Mouse (Mus musculus) right cerebral cortex, postnatal 14 days (tissue): ENCODE data around the gene Gabrg3.
"Not testable (repeated sequence)": the region's sequence is repeated elsewhere in the genome, so short reads cannot be mapped to it uniquely, and the experiment has no call there.

ENCODE experiments used
- DNase-seq: peaks from one replicate; pipeline ENCODE4 v3.0.0; 2022

Gabrg3 gene

DNA sequence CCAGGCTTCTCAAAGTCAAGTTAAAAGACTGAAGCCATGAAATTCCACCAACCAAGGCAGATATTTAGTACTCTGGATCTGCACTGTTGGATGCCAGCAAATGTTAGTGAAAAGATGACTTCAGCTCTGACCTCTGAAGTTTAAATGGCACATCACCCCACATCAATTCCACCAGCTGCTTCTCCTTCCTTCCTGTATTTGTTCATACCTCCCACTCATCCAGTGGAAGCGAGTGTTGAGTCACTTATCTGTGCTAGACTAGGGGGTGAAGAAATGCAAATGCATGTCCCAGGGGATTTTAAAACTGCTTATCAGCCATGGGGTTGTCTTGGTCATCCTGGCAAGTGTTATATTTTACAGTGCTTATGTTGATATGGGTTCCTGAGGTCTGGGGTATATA, 79.7 kb downstream of the Gabrg3 start:
- no peak for DNase-seq

GRCm38 (mm10) chr7:57296639-57297038, 90.3 kb downstream of the Gabrg3 start:
- DNase-seq: no peak

DNA sequence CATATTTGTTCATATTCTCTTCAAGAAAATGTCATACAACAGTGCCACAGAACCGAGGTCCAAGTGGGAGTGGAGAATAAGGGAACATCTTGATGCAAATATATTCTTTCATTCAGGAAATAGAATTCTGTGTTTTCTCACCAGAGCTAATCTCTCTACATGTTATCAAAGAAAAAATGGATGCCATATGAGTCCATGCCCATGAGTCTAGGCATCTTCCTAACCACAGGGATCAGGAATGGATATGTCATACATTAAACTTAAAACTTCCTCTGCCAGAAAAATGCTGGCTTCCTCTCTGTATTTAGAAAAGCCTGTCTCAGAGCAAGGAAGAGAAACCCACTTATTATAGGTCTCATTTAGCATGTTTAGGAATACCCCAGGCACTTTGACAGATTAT, 92.9 kb downstream of the Gabrg3 start:
- no peak for DNase-seq

- no peak for DNase-seq
These were observed 93.4 kb downstream of the Gabrg3 start for GRCm38 (mm10) chr7:57293564-57293963.

- no peak for DNase-seq
These were observed 103.8 kb downstream of the Gabrg3 start for GRCm38 (mm10) chr7:57283186-57283585.

- DNase-seq: no peak
These were observed 108.1 kb downstream of the Gabrg3 start for GRCm38 (mm10) chr7:57278841-57279240.

DNA sequence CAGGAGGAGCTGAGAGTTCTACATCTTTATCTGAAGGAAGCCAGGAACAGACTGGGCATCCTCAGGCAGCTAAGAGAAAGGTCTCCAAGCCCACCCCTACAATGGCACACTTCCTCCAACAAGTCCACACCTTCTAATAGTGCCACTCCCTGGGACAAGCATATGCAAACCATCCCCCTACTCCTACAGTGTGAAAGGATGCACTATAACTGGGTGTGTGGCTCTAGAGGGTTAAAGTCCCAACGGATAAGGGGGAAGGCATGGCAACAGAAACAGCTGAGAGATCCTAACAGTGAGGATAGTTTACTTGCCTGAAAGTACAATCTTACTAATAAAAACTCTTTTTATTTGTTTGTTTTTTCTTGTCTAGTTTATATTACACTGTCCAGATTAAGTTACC, 126.8 kb downstream of the Gabrg3 start:
- no peak for DNase-seq

- no peak for DNase-seq
These were observed 128.0 kb downstream of the Gabrg3 start for GRCm38 (mm10) chr7:57258893-57259574.

DNA sequence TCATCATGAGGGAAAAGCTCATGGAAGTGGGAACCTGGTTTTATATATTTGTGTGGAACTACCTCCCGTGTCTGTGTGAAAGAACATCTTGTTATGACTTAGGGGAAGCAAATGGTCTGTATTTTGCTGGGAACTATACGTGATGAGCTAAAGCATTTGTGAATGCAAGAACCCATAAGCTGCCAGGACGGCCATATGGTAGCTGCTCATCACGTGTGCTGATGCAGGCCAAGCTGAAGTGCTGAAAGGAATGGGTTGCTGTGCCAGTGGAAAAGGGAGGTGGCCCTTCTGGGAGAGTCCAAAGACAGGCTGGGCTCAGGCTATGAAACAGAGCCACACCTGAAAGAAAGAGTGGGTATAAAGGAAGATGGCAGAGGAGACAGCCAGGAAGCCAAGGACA, 143.0 kb downstream of the Gabrg3 start:
- peak; percentile 23 for DNase-seq

DNA sequence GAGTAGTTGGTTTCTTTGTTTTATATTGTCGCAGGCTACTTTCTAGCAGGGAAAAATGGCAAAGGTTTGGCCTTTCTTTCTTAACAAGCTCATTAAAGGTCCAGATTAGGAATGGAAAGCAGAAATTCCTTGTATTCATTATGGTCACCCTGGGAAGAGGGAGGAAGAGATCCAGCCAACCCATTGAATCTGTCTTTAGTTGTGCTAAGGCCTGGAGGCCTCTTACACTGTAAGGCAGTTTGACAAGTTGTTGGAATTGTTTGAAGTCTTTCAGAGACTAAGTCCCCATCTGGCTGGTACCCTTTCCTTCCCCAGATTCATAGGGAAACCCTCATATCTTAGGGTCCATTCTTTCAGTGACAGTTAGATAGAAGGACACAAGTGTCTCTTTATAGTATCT, 172.9 kb downstream of the Gabrg3 start:
- DNase-seq: no peak

DNA sequence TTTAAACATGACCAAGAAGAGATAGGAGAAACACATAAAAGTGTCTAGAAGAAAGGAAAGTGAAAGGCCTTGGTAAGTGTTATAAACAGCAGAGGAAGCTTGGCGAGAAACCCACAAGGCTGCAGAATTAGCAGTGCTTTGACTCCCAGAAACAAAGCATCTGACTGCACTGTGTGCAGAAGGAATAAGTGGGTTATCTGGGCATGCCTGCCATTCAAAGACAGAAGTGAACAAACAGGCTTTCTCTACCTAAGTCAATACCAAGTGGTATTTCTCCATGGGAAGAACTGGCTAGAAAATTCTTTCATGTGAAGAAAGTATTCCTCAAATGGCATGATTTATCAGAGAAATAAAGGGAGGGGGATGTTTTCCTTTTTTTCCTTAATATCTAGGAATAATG, 201.0 kb downstream of the Gabrg3 start:
- no peak for DNase-seq

GRCm38 (mm10) chr7:57175891-57176545, 211.0 kb downstream of the Gabrg3 start:
- not testable (repeated sequence) for DNase-seq

GRCm38 (mm10) chr7:57166931-57167330, 220.1 kb downstream of the Gabrg3 start:
- no peak for DNase-seq

DNA sequence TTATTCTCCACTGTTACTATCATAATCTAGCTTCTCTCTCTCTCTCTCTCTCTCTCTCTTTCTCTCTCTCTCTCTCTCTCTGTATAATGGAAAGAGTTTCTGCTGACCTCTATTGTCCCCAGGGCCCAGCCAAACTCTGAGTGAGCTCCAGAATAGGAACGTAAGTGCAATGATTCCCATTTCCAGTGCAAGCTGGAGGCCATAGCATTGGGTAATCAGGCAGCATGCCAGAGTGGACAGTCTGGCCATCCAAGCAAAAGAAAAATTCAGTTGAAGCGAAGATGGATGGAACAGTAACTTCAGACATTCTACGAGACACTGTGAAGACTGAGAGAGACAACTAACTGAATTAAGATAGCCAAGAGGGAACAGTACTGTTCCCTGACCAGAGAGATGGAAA, 228.8 kb downstream of the Gabrg3 start:
- DNase-seq: no peak

GRCm38 (mm10) chr7:57153743-57154142, 233.2 kb downstream of the Gabrg3 start:
- DNase-seq: no peak

GRCm38 (mm10) chr7:57150768-57151167, 236.2 kb downstream of the Gabrg3 start:
- DNase-seq: no peak

DNA sequence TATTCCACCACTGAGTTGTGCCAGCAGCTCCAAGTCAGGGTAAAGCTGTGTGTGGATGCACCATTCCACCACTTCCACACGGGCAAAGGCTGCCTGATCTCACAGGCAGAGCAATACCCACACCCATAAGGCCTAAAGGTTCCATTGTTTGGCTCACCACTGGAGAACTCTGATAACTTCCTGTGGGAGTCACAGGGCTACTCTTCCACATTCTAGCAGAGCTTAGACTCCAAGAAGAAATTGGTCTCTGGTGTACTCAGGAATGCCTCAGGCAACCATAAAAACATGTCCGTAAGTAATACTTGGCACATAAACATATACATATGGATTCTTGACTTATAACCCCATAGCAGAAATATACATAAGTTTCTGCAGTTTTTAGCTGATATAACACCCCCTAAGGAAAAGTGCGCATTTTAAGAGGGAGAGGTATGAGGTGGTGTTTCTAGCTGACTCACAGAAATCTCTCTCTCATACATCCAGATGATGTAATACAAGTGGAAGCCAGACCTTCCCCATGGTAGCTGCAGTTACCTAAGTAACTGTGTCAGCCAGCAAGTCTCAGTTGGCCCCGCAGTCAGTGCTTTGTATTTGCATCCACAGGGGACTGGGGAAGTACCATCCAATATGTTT, 248.8 kb downstream of the Gabrg3 start:
- no peak for DNase-seq

- no peak for DNase-seq
These were observed 254.0 kb downstream of the Gabrg3 start for GRCm38 (mm10) chr7:57133009-57133408.

DNA sequence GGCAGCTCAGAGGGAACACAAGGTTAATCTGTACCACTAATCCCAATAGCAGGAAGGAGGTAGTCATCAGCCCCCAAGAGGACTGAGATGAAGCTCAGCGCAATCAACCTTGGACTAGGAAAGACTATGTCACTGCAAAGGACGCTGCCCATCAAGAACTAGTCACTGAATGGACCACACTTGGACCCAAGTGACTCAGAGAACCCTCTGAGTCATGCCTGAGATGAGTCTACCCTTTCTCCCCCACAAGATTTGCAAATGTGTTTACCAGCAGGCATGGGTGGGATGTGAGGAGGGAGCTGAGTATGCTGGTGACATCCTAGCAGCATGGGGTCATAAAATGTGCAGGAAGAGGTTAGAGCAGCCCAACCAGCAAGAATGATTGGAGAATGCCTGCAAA, 254.5 kb downstream of the Gabrg3 start:
- no peak for DNase-seq

DNA sequence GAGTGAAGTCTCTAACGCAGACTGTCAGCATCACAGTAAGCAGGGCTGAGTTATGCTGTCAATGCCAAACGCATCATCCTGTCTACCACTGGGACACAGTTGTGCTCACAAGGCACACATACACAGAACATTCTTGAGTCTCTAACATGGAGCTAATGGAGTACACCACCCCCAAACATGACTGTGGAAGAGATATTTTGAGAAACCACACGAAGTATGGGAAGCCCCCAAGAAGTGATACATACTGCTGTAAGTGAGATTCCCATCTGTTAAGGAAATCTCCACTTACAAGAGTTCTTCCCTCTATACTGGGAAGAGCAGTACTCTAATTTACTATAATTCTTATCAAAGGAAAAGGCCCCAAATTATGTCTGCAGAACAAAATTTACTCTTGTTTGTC, 286.9 kb downstream of the Gabrg3 start:
- DNase-seq: no peak

GRCm38 (mm10) chr7:57082071-57082470, 304.9 kb downstream of the Gabrg3 start:
- DNase-seq: no peak

DNA sequence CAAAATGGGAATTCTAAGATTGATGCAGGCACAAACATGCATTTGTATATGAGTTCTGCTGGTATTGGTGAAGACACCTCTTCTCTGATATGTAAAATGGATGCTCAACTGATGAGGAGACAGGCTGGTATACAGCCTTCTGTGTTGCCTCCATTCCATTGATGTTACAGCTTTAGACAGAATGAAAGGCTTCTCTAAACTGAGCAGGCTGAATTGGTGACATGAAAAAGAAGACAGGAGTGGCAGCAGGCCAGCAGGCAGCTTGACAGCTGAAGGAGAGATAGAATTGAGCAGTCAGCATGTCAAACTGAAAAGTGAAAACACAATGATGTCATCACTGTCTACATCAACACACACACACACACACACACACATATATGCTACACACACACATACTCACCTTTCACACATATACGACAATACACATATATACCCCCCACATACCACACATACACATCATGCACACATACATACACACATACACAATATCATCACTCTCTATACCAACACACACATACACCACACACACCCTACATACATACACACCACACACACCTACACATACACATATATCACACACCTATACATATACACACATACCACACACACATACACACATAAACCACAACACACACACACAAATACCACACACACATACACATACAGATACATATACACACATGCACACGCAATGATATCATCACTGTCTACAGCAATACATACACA, 315.4 kb downstream of the Gabrg3 start:
- peak; percentile 23 for DNase-seq

GRCm38 (mm10) chr7:57065398-57065797, 321.6 kb downstream of the Gabrg3 start:
- DNase-seq: no peak
